Mouse (Mus musculus): ENCODE measurements at regions not wholly inside any gene's neighbourhood (a gene's known extent, or its start where the extent isn't known, plus 50 kb on each side); places are given as distances from the start of the nearest gene placed in this dataset.

DNA sequence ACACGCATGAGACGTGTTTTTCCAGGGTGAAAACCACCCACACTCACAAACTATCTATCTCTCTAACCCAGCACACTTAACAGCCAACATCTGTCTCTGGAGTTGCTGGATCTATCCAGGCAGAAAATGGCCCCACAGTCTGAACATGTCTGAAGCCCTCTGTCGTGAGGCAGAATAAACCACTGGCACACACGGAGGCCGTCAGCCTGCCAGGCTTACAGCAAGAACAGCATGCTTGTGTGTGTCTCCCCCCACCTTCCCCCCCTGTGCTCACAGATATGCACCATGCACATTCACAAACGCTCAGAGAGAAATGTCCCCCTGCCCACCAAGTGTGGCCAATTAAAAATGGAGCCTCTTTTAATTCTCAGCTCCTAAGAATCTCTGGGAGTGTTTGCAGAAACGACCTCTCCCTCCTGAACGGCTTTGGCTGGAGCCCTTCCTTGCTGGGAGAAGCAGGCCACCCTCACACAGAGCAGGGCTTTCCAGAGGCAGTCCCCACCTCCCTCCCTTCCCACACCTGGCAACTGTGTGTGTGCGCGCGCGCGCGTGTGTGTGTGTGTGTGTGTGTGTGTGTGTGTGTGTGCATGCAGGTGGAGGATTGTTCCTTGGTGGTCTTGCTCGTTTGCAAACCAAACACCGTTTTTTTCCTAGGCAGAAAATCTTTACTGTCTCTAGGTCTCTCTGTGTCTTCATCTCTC is 88.7 kb downstream of the Edn3 start:
- no peak for DNase-seq (ENCODE audit: low spot score in 2 of 2)

GRCm38 (mm10) chr2:174850860-174851259 is 90.4 kb downstream of the Edn3 start:
- no peak for DNase-seq (ENCODE audit: low spot score in 2 of 2)

DNA sequence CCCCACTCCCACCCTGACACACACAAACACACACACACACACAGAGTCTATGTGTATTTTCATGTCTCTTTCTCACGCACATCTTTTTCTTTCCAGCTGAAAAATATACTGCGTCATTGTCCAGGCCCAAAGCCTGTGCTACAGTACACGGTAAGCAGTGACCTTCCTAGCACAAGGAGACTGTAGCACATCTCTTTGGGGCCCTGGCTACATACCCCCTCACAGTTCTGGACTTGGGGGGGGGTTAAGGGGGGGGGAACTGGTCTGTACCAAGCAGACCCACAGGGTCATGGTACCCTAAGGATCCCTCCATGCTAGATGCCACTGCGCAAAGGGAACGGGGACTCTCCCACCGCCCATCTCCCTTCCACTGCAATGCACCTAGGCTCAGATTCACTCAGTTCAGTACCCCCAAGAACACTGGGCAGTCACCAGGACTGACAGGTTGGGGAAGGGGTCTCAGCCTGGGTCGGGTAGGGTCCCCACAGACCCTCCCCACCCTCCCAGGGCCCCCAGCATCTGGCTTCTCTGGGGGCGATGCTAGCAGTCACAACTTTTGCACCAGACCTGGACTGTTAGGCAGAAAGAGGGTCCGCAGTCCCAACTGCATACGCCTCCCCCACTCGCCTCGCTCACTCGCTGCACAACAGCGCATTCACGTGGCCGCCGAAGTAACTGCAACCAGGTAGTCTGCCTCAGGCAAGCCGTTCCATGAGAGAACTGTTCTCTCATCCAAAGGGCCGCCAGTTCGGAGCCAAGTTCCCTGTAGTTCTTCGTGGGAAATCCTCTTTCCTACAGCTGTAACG is 91.3 kb downstream of the Edn3 start:
- peak; percentile 69 to 72 for DNase-seq (ENCODE audit: low spot score in 2 of 2)

- DNase-seq (ENCODE audit: low spot score in 2 of 2): no peak
Observed at GRCm38 (mm10) chr2:174853786-174854185, 93.4 kb downstream of the Edn3 start.

DNA sequence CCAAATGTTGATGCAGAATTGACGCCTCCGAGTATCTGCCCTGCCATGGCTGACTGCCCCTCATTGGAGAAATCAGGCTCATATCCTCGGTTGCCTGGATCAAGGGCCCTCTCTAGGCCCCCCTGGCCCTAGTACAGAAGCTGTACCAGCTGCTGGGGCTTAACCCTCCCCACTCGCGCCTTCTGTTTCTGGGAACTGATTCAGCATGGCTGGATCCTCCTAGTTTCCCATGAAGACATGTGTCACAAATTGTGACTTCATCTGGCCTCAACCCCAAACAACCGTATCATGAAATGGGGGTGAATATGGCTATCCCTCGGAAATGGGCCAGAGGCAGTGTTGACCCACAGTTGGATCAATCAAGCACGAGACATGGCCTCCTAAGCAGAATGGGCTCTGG is 95.1 kb downstream of the Edn3 start:
- DNase-seq (ENCODE audit: low spot score in 2 of 2): no peak

- DNase-seq (ENCODE audit: low spot score in 2 of 2): no peak
Observed at GRCm38 (mm10) chr2:174856135-174856534, 95.7 kb downstream of the Edn3 start.

DNA sequence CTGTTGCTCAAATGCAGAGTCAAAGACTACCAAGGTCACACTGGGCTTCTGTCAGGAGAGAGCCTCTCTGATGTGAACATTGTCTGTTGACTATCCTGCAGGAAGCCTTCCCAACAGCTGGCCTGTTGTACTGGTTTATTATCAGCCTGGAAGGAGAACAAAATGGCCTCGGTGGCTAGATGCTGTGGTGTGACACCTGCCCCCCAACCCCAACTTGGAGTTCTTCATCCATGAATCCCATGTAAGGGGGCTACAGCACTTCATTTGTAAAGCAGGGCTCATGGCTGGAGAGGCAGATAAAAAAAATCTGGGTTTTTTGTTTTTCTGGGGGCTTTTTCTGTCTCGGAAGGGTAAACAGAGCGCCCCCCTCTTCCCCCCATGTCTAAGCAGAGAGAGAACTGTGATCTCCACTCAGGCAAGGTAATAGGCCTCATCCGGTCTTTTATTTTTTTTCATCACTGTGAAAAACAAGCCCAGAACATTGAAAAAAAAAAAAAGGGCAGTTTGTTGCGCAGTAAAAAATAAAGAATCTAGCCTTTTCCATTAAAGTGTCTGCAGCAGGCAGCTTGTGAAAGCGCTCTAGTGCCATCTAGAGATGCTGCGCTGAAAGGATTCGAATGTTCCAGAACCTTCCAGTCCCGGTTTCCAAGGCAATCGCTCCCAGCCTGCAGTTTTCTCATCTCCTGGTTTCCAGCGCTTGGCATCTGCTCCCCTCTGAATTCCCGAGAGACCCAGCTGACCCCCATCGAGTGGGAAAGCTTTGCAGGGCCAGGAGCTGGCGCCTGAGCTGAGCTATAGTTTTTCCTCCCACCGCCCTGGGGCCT is 97.8 kb downstream of the Edn3 start:
- peak; percentile 59 to 65 for DNase-seq (ENCODE audit: low spot score in 2 of 2)

- DNase-seq (ENCODE audit: low spot score in 2 of 2): no peak
Observed at GRCm38 (mm10) chr2:174858835-174859215, 98.4 kb downstream of the Edn3 start.

- DNase-seq (ENCODE audit: low spot score in 2 of 2): peak in 1 of 2 experiments; percentile 23
Observed at GRCm38 (mm10) chr2:174859533-174859932, 99.1 kb downstream of the Edn3 start.

- no peak for DNase-seq (ENCODE audit: low spot score in 2 of 2)
Observed at GRCm38 (mm10) chr2:174864657-174865056, 104.2 kb downstream of the Edn3 start.

- DNase-seq (ENCODE audit: low spot score in 2 of 2): no peak
Observed at GRCm38 (mm10) chr2:174866546-174866945, 106.1 kb downstream of the Edn3 start.

DNA sequence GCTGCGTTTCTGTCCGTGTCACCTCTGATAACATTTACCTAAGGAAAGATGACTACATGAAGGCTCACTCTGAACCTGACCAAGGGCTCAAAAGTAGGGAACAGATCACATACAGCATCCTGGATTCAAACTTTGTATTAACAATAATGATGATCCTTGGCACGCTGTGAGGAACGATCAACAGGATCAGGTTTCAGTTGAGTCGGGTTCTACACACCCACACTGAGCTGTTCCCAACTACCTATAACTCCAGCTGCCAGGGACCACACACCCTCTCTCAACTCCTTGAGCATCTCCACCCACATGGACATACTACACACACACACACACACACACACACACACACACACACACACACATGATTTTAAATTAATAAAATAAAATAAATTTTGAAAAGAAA is 107.0 kb downstream of the Edn3 start:
- DNase-seq (ENCODE audit: low spot score in 2 of 2): no peak

GRCm38 (mm10) chr2:174868186-174868585 is 107.8 kb downstream of the Edn3 start:
- DNase-seq (ENCODE audit: low spot score in 2 of 2): no peak

- no peak for DNase-seq (ENCODE audit: low spot score in 2 of 2)
Observed at GRCm38 (mm10) chr2:174868743-174869369, 108.4 kb downstream of the Edn3 start.

DNA sequence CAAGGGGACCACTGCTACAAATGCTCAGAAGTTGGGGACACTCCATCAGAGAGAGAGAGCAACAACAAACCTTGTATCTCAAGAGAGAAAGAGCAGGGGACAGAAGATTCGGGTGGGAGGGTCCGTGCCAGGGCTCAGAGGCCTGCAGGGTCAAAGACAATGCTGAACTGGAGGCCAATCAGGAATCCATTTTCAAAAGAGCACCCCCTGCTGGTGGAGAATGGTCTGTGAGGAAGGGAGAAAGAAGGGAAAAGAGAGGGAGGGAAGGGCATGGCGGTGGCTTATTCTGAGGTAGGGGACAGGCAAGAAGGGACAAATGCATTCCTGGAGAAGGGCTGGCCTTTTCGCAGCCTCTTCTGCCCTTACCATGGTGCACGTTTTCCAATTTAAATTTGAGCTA is 109.9 kb downstream of the Edn3 start:
- no peak for DNase-seq (ENCODE audit: low spot score in 2 of 2)

DNA sequence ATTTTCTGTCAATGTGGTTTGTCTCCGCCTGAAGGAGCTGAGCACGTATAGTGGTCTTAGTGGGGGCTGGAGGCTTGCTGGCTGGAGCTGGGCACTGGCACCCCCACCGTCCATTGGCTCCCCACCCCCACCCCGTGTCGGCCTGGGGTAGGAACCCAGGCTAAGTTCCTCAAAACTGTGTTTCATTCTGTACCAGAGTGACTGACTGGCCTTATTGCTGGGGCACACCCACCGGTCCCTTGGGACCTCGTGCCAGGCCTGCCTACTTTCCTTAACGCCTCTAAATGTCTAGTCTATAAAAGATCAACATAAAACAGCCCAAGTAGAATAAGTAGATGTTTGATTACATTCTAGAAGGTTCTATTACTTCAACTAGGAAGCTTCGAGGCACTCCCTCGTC is 110.8 kb downstream of the Edn3 start:
- DNase-seq (ENCODE audit: low spot score in 2 of 2): no peak

DNA sequence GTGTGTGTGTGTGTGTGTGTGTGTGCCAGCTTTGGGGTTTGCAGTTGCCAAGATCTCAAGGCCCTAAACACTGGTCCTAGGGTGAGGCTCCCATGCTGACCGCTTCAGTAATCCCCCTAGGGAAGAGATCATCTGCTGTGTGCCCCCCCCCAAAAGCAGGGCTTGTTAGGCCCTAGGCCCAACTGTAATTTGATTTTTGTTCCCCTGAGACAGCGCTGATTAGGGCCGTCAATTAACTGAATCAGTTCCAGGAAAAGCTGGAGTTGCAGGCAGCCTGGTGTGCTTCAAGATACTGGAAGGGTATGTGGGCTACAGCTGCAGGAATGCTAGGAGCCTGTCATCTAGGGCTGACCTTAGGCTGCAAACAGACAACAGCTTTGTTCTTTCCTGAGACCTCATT is 111.4 kb downstream of the Edn3 start:
- DNase-seq (ENCODE audit: low spot score in 2 of 2): no peak

- no peak for DNase-seq (ENCODE audit: low spot score in 2 of 2)
Observed at GRCm38 (mm10) chr2:174876886-174877285, 116.5 kb downstream of the Edn3 start.

GRCm38 (mm10) chr2:174878979-174879378 is 118.6 kb downstream of the Edn3 start:
- no peak for DNase-seq (ENCODE audit: low spot score in 2 of 2)

DNA sequence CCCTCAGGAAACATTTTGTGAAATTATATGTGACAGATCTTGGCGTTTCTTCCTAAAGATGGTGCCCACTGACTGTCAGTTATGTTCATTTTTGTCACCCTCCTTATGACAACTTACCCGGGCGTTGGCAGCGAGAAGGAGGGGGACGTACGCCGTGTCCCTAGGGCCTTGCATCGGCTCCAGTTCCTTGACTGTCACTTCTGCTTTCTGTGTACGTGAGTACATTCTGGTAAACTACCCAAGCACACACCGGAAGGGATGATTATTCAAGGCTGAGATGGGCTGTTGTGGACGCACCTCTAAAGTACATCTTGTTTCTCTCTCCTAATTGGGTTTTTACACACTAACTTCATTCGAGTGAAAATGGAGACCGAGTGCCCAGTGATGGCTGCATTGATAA is 120.2 kb downstream of the Edn3 start:
- DNase-seq (ENCODE audit: low spot score in 2 of 2): no peak
